Mouse (Mus musculus): ENCODE data around the gene Tmem135.

DNA sequence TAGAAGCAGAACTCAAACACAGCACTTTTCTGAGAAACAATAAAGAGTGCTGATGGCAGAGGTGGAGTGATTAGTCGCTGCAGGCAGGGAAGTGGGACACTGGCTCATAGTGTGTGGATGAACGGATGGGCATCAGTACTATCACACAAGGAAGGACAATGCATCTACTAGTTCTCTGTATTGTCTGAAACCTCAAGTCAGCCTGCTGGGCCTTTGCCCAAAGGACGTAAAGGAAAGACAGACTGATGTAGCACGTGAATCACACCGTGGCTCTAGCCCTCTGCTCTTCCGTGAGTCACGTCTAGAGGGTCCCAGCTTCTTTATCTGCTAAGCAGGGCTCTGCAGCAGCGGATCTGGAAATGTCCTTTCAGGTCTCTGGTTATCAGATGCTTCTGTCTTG, 7.6 kb downstream of the Tmem135 start:
- TF ChIP-seq POLR2A (IDR thresholded peaks at IDR 0.05; ENCODE audit: low read depth, low read length) (no peak), CTCF (conservative IDR thresholded peaks at IDR 0.05; ENCODE audit: insufficient read depth, insufficient read length, low read depth, low read length) (no peak)
